Mouse (Mus musculus) kidney, adult 2 months (tissue): ENCODE data around the gene Fam219a.

Source experiments
- CTCF ChIP-seq: fragments of 200-500 bp; conservative IDR thresholded peaks from 2 replicates; pipeline ENCODE4 v1.5.1; 2011; ENCODE audit warnings: low read depth, mild to moderate bottlenecking, control low read depth, low read length, moderate library complexity, mixed read lengths; ENCODE audit not compliant: insufficient read depth, insufficient read length
- POLR2A ChIP-seq: fragments of 200-500 bp; IDR thresholded peaks from one replicate; pipeline ENCODE4 v1.6.1; 2011; ENCODE audit warnings: low read depth, low read length, control low read depth

DNA sequence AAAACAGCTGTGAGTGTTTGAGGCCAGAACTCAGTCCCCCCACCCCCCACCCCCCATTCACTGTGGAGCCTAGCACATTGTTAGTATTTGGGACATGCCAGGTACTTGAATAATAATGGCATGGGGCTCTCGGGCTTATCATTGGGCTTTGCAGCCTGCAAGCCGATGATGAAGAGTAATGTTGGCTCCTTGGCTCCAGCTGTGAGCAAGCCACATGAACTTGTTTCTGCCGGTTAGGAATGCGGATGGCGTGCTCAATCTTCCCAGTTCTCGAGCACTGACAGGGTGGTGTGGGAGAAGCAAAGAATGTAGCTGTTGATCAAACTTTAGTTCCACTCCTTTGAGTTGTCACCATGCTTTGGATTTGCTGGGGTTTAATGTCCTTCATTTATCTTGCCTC is 6.6 kb upstream of the Fam219a start:
- TF ChIP-seq CTCF (no peak), POLR2A (no peak)
